Mouse (Mus musculus) liver, adult 2 months (tissue): ENCODE results near the gene Frmd4a. TPM values are rescaled to one million over a fixed set of nuclear protein-coding genes. Genes with fewer than 3 reads are reported as not detected.

Experiments
- DNase-seq: peaks from one replicate; pipeline ENCODE4 v3.0.0-alpha.2; 2011; ENCODE audit warnings: low read depth, low spot score; ENCODE audit errors: extremely low read depth
- H3K27ac ChIP-seq: fragments of 200-500 bp; replicated peaks from 2 replicates; pipeline ENCODE4 v1.5.1; 2012; ENCODE audit warnings: low read depth, mild to moderate bottlenecking, control low read depth, inconsistent platforms, low read length; ENCODE audit not compliant: insufficient read depth
- H3K27me3 ChIP-seq: fragments of 200-500 bp; 2 replicates; pipeline ENCODE4 v1.6.1; 2012; ENCODE audit warnings: mild to moderate bottlenecking, moderate library complexity, low read length, inconsistent platforms; ENCODE audit not compliant: control insufficient read depth, insufficient read depth
- H3K36me3 ChIP-seq: fragments of 200-500 bp; 2 replicates; pipeline ENCODE4 v1.6.1; 2012; ENCODE audit warnings: low read length, inconsistent platforms; ENCODE audit not compliant: control insufficient read depth, insufficient read depth
- H3K4me1 ChIP-seq: fragments of 200-500 bp; 2 replicates; pipeline ENCODE4 v1.6.1; 2011; ENCODE audit warnings: low read length; ENCODE audit not compliant: control insufficient read depth, insufficient read depth
- H3K4me3 ChIP-seq: fragments of 200-500 bp; 2 replicates; pipeline ENCODE4 v1.5.1; 2011; ENCODE audit warnings: low read depth, mild to moderate bottlenecking, control low read depth, low read length, moderate library complexity; ENCODE audit not compliant: insufficient read depth
- H3K79me2 ChIP-seq: fragments of 200-500 bp; 2 replicates; pipeline ENCODE4 v1.6.1; 2012; ENCODE audit warnings: inconsistent platforms, mild to moderate bottlenecking, low read length, moderate library complexity; ENCODE audit not compliant: control insufficient read depth, insufficient read depth
- H3K9ac ChIP-seq: fragments of 200-500 bp; 2 replicates; pipeline ENCODE4 v1.6.1; 2012; ENCODE audit warnings: low read depth, mild to moderate bottlenecking, control low read depth, inconsistent platforms, low read length
- CTCF ChIP-seq: fragments of 200-500 bp; IDR thresholded peaks from 2 replicates; pipeline ENCODE4 v1.5.1; 2011; ENCODE audit warnings: low read depth, low read length, control low read depth
- POLR2A ChIP-seq: fragments of 200-500 bp; IDR thresholded peaks from 2 replicates; pipeline ENCODE4 v1.6.1; 2011; ENCODE audit warnings: low read length, control low read depth; ENCODE audit not compliant: insufficient read depth; ENCODE audit errors: extremely low read depth
- WGBS: fragments of 180-500 bp; shearing (Covaris S2); methylation state at CpG from one replicate; pipeline ENCODE4 v1.1.7; 2018; 5-methylcytosine and 5-hydroxymethylcytosine counted together
- polyA plus RNA-seq: library from polyadenylated mRNA; depleted of rRNA; stranded (reverse); fragments of >200 nt; gene quantifications from 2 replicates; pipeline ENCODE4 v1.2.3, GENCODE M21; 2012
- total RNA-seq: library from RNA; depleted of rRNA; stranded (reverse); fragments of >200 nt; gene quantifications from 2 replicates; pipeline ENCODE4 v1.2.3, GENCODE M21; 2014

Frmd4a gene
- total and polyA plus RNA-seq, 2 experiments: 2.1 to 3.1 TPM

DNA sequence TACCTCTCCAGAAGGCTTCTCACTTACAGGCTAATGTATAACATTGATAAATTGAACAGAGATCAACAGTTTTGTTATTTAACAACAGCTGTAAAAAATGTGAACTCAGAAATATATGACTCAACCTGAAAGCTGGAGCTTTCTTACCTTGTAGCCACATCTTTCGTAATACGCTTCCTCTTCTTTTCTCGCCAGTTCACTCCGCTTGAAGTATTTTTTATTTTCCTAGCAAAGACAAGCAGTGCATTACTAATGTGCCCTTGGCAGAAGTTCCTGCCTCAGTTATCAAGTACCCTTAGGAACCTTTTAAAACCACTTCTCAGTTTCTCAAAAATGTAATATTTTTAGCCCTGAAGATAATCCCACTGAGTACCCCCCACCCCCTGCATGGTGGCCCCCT is 630.6 kb downstream of the Frmd4a start:
- 30% methylated on average over 4 of the region's 4 CpGs for WGBS
- TF ChIP-seq POLR2A (no peak), CTCF (no peak)
- Histone ChIP-seq H3K36me3 (peaks cover 19% of the 10 kb centered on the region), H3K27ac (no peak overlapping the region), H3K4me3 (no peak overlapping the region), H3K9ac (no peak overlapping the region), H3K27me3 (no peaks in the 10 kb centered on the region), H3K79me2 (peaks cover 24% of the 10 kb centered on the region; the same call in 1 of the 2 replicates), H3K4me1 (peaks cover 18% of the 10 kb centered on the region)
- peak; percentile 51 for DNase-seq

DNA sequence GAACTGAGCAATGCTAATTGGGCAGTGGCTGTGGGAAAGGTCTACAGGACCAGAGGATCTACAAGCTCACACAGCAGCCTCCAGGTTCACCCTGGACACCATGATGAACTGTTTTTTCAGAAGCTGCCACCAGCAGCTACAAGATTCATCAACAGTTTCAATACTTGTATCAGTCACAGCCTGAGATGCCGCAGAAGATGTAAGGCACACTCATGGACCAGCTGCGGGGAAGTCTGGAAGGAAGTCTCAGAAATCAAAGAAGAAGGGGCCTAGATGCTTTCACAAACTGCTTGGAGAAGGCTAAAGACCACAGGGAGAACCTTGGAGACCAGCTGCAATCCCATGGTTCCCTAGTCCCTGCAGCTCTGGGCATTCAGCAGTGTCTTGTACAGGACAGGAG is 632.1 kb downstream of the Frmd4a start:
- no peak overlapping the region for H3K9ac ChIP-seq
- no peak overlapping the region for H3K4me3 ChIP-seq
- peaks cover 12% of the 10 kb centered on the region; the same call in 1 of the 2 replicates for H3K36me3 ChIP-seq
- H3K27me3 ChIP-seq: no peaks in the 10 kb centered on the region
- peak overlapping the region; percentile 1 for H3K27ac ChIP-seq
- peaks cover 18% of the 10 kb centered on the region for H3K4me1 ChIP-seq
- TF ChIP-seq CTCF (no peak), POLR2A (no peak)
- DNase-seq: no peak
- 93% methylated on average over 2 of the region's 2 CpGs for WGBS
- H3K79me2 ChIP-seq: peaks cover 24% of the 10 kb centered on the region; the same call in 1 of the 2 replicates

DNA sequence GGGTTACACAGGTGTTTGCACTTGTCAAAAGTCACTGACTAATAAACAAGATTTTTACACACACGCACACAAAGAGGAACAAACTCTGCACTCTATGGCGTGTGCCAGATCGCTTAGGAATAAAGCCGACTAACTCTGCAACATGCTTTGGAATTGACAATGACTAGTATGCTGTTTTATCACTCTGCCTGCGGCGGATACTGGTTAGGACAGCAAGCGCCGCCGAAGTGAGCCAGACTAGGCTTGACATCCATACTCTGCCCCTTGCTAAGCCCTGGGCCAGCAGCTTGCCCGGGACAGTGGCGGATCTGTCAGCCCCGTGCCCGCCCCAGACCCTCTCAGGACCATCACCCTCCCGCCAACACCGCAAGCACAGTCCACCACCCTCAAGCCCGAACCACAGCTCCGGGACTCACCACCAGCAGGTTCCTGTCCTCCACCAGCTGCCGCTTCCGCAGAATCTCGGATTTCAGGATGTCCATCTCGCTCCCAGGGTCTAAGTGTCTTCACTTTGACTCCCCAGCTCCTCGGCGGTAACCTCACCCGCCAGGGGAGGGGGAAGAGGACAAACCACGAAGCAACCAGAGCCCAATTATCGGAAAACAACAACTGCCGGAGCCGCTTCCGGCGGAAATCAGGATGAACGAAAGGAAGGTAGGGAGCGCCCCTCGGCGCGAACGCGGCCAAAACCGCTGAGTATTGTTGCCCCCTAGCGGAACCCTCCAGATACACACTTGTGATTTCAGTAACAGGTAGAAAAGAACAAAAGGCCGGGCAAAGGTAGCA is 634.2 kb downstream of the Frmd4a start, which contains the start of gene Prpf18:
Gene Prpf18, minus strand, starts transcription at position 614 of the 786 bp plus-strand sequence.
- DNase-seq: peak; percentile 82
- WGBS: 1% methylated on average over 40 of the region's 40 CpGs
- TF ChIP-seq POLR2A (peak; percentile 62; the same call in 1 of the 2 replicates), CTCF (peak; percentile 83)
- Histone ChIP-seq H3K4me3 (peak within 1 kb of the TSS; percentile 96), H3K79me2 (peaks cover 24% of the 10 kb centered on the region; the same call in 1 of the 2 replicates), H3K4me1 (peaks cover 18% of the 10 kb centered on the region), H3K36me3 (peaks cover 7% of the 10 kb centered on the region; the same call in 1 of the 2 replicates), H3K27me3 (no peaks in the 10 kb centered on the region), H3K9ac (peak within 1 kb of the TSS; percentile 94), H3K27ac (peak within 1 kb of the TSS; percentile 85)

DNA sequence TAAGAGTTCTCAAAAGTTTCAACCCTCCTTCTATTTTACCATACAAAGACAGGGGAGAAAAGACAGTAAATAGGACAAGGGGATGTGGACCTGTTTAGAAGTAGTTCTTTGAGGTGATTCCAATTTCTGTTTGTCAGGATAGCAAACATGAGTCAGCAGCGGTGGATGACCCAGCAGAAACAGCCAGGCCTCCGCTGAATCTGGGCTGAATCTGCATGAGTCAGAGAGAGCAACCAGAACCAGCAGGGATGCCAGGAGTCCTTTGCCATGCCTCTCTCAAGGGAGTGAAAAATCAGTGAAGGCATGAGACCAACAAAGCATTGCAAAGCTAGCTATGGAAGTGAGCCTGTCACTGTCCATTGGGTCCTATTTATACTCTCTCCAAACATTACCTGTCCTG is 643.2 kb downstream of the Frmd4a start:
- H3K79me2 ChIP-seq: no peaks in the 10 kb centered on the region
- 83% methylated on average over 2 of the region's 2 CpGs for WGBS
- H3K27ac ChIP-seq: no peak overlapping the region
- no peaks in the 10 kb centered on the region for H3K36me3 ChIP-seq
- no peaks in the 10 kb centered on the region for H3K27me3 ChIP-seq
- no peak for TF ChIP-seq CTCF
- TF ChIP-seq POLR2A: no peak
- no peak overlapping the region for H3K4me3 ChIP-seq
- DNase-seq: no peak
- no peaks in the 10 kb centered on the region for H3K4me1 ChIP-seq
- no peak overlapping the region for H3K9ac ChIP-seq
